Comparison of ENCODE assay signal across 21 mouse cellular contexts in genomic region chr6:72747156-72747555, GRCm38 (mm10). TPM values are rescaled to one million over a fixed set of nuclear protein-coding genes. Genes with fewer than 3 reads are reported as not detected.
DNase-seq lines count a peak whose midpoint lies in the region; ATAC-seq and TF ChIP-seq lines count a peak whose summit lies in the region.
"Had no signal": no experiment of that assay in that cellular context is flagged by ENCODE, and none has a peak within 500 bp of the region (broad histone marks: within the 10 kb centered on the region; RNA-seq: fewer than 3 reads in every experiment).

No protein-coding gene starts in this region.

- H3K36me3 ChIP-seq in kidney, embryonic 15.5 days, result no peaks in the 10 kb centered on the region
- H3K36me3 ChIP-seq in kidney, adult 2 months (ENCODE audit: control insufficient read depth, insufficient read depth, low read length), result no peaks in the 10 kb centered on the region
- H3K36me3 ChIP-seq in embryonic facial prominence, embryonic 10.5 days (replicated peaks), result peaks cover 6% of the 10 kb centered on the region; the same call in 1 of the 2 replicates
- H3K36me3 ChIP-seq in embryonic facial prominence, embryonic 12.5 days, result no peaks in the 10 kb centered on the region
- H3K36me3 ChIP-seq: forebrain, embryonic 12.5 days; heart, embryonic 15.5 days; liver, embryonic 12.5 days; midbrain, embryonic 15.5 days had no signal

- no peak for TF ChIP-seq POLR2A in kidney, adult 2 months (IDR thresholded peaks at IDR 0.05; ENCODE audit: low read depth, low read length)

- no peak for TF ChIP-seq CTCF in kidney, adult 2 months (conservative IDR thresholded peaks at IDR 0.05; ENCODE audit: insufficient read depth, insufficient read length, low read depth, low read length)

- no peak overlapping the region for H3K4me3 ChIP-seq in kidney, embryonic 15.5 days (replicated peaks)
- H3K4me3 ChIP-seq in kidney, adult 2 months (ENCODE audit: insufficient read depth, low read depth, low read length), result no peak overlapping the region
- H3K4me3 ChIP-seq in embryonic facial prominence, embryonic 10.5 days, result no peak overlapping the region
- H3K4me3 ChIP-seq in embryonic facial prominence, embryonic 12.5 days, result no peak overlapping the region
- H3K4me3 ChIP-seq: forebrain, embryonic 12.5 days; heart, adult 2 months; heart, embryonic 15.5 days; liver, embryonic 12.5 days; megakaryocyte, embryonic 14.5 days; midbrain, embryonic 15.5 days had no signal

- no peak overlapping the region for H3K4me2 ChIP-seq in kidney, embryonic 15.5 days
- H3K4me2 ChIP-seq in embryonic facial prominence, embryonic 12.5 days (replicated peaks), result no peak overlapping the region
- H3K4me2 ChIP-seq: forebrain, embryonic 12.5 days; heart, embryonic 15.5 days; liver, embryonic 12.5 days; midbrain, embryonic 15.5 days had no signal

- no peak for DNase-seq in kidney, adult 2 months
- DNase-seq in embryonic facial prominence, embryonic 10.5 days (ENCODE audit: low spot score), result no peak
- DNase-seq in mesoderm, embryonic 11.5 days (ENCODE audit: low read depth, low spot score), result peak; percentile 83
- DNase-seq in layer of hippocampus, adult 9-11 months, result no peak
- DNase-seq in ovary, adult 18-20 months (ENCODE audit: low spot score), result no peak
- DNase-seq: adrenal gland, adult 2 months; cerebellum, adult 8-10 months; gastrocnemius, postnatal 25 days; heart, adult 2 months; heart, postnatal 4 days; kidney, adult 18-20 months; lung, adult 2 months; thymus, adult 2 months had no signal

- no peaks in the 10 kb centered on the region for H3K9me3 ChIP-seq in kidney, embryonic 15.5 days (replicated peaks)
- no peaks in the 10 kb centered on the region for H3K9me3 ChIP-seq in embryonic facial prominence, embryonic 10.5 days
- no peaks in the 10 kb centered on the region for H3K9me3 ChIP-seq in embryonic facial prominence, embryonic 12.5 days
- H3K9me3 ChIP-seq: forebrain, embryonic 12.5 days; heart, embryonic 15.5 days; liver, embryonic 12.5 days; megakaryocyte, embryonic 14.5 days; midbrain, embryonic 15.5 days had no signal

- H3K27ac ChIP-seq in kidney, embryonic 15.5 days, result peak overlapping the region; percentile 92
- no peak overlapping the region for H3K27ac ChIP-seq in kidney, adult 2 months (ENCODE audit: insufficient read depth, low read depth, low read length)
- H3K27ac ChIP-seq in embryonic facial prominence, embryonic 10.5 days (replicated peaks), result peak overlapping the region; percentile 45; the same call in 1 of the 2 replicates
- peak overlapping the region; percentile 43; the same call in 1 of the 2 replicates for H3K27ac ChIP-seq in embryonic facial prominence, embryonic 12.5 days
- H3K27ac ChIP-seq: forebrain, embryonic 12.5 days; heart, adult 2 months; liver, embryonic 12.5 days; midbrain, embryonic 15.5 days had no signal

- WGBS in kidney, embryonic 15.5 days, result 28% methylated on average over 4 of the region's 4 CpGs
- 64% methylated on average over 4 of the region's 4 CpGs for WGBS in kidney, adult 2 months
- WGBS in embryonic facial prominence, embryonic 10.5 days, result 45% methylated on average over 4 of the region's 4 CpGs
- 18% methylated on average over 4 of the region's 4 CpGs for WGBS in embryonic facial prominence, embryonic 12.5 days

- H3K4me1 ChIP-seq in kidney, embryonic 15.5 days, result peaks cover 95% of the 10 kb centered on the region
- H3K4me1 ChIP-seq in kidney, adult 2 months (ENCODE audit: control insufficient read depth, insufficient read depth, low read length), result peaks cover 18% of the 10 kb centered on the region
- H3K4me1 ChIP-seq in embryonic facial prominence, embryonic 10.5 days, result peaks cover 78% of the 10 kb centered on the region
- peaks cover 63% of the 10 kb centered on the region for H3K4me1 ChIP-seq in embryonic facial prominence, embryonic 12.5 days
- H3K4me1 ChIP-seq: megakaryocyte, embryonic 14.5 days had no signal

- H3K9ac ChIP-seq in kidney, embryonic 15.5 days, result no peak overlapping the region
- H3K9ac ChIP-seq in embryonic facial prominence, embryonic 12.5 days, result no peak overlapping the region
- H3K9ac ChIP-seq: forebrain, embryonic 12.5 days; heart, embryonic 15.5 days; liver, embryonic 12.5 days; midbrain, embryonic 15.5 days had no signal

- no peak for ATAC-seq in kidney, embryonic 15.5 days (replicated peaks; ENCODE audit: low FRiP score)
- 0 out of 2 replicates have a peak, but pooled peaks have one; percentile 8 for ATAC-seq in embryonic facial prominence, embryonic 12.5 days (ENCODE audit: insufficient number of reproducible peaks, insufficient read depth, low FRiP score, low TSS enrichment)
- ATAC-seq: hindbrain, embryonic 16.5 days; liver, embryonic 12.5 days; midbrain, embryonic 15.5 days had no signal

- no peaks in the 10 kb centered on the region for H3K27me3 ChIP-seq in kidney, embryonic 15.5 days
- H3K27me3 ChIP-seq in kidney, adult 2 months (replicated peaks; ENCODE audit: control insufficient read depth, insufficient read depth, low read length), result no peaks in the 10 kb centered on the region
- H3K27me3 ChIP-seq in embryonic facial prominence, embryonic 10.5 days (replicated peaks; ENCODE audit: low read depth, poor library complexity, severe bottlenecking), result no peaks in the 10 kb centered on the region
- H3K27me3 ChIP-seq in embryonic facial prominence, embryonic 12.5 days, result no peaks in the 10 kb centered on the region
- H3K27me3 ChIP-seq: forebrain, embryonic 12.5 days; heart, embryonic 15.5 days; midbrain, embryonic 15.5 days had no signal

RNA-seq across cellular contexts. Expression of gene Tcf7l1, which starts 41.9 kb away (rescaled TPM):
- polyA plus RNA-seq in kidney, embryonic 15.5 days (2015; fragmentation: Nextera tagmentation; extraction: Ambion mirVana), result 35.2 and 38.2 TPM in 2 replicates
- 13.2 and 16.3 TPM in 2 replicates for polyA plus RNA-seq in kidney, adult 2 months (2012; rRNA removed)
- 34.8 and 37.1 TPM in 2 replicates for polyA plus RNA-seq in embryonic facial prominence, embryonic 10.5 days (2016; fragmentation: Nextera tagmentation; extraction: Ambion mirVana)
- 50.2 and 53.1 TPM in 2 replicates for polyA plus RNA-seq in embryonic facial prominence, embryonic 12.5 days (2016; fragmentation: Nextera tagmentation; extraction: Ambion mirVana)
